Mouse (Mus musculus) urinary bladder, postnatal 4 days (tissue): ENCODE results near the gene Dtx3.

Experiments
- DNase-seq, 2 experiments: peaks; one replicate each; pipeline ENCODE4 v3.0.0; 2021 to 2022; ENCODE audit warnings: low spot score in 2 of 2

Dtx3 gene

GRCm38 (mm10) chr10:127185506-127185905, 10.0 kb downstream of the Dtx3 start:
- DNase-seq: no peak

GRCm38 (mm10) chr10:127185101-127185500, 10.4 kb downstream of the Dtx3 start:
- no peak for DNase-seq

GRCm38 (mm10) chr10:127183759-127184158, 11.8 kb downstream of the Dtx3 start:
- peak in 1 of 2 experiments; percentile 56 for DNase-seq

GRCm38 (mm10) chr10:127182624-127183023, 12.9 kb downstream of the Dtx3 start:
- DNase-seq: peak in 1 of 2 experiments; percentile 57

- no peak for DNase-seq
Observed at GRCm38 (mm10) chr10:127181566-127181965, 14.0 kb downstream of the Dtx3 start.

- no peak for DNase-seq
Observed at GRCm38 (mm10) chr10:127180695-127181047, 14.9 kb downstream of the Dtx3 start.

GRCm38 (mm10) chr10:127179871-127180694, 15.4 kb downstream of the Dtx3 start, which contains the start of gene Slc26a10:
Slc26a10 (minus strand) TSS chr10:127180645.
- peak in 1 of 2 experiments; percentile 62 for DNase-seq

GRCm38 (mm10) chr10:127178286-127179027, 17.1 kb downstream of the Dtx3 start:
- no peak for DNase-seq

GRCm38 (mm10) chr10:127177719-127178118, 17.8 kb downstream of the Dtx3 start:
- DNase-seq: peak in 1 of 2 experiments; percentile 77

GRCm38 (mm10) chr10:127177235-127177634, 18.3 kb downstream of the Dtx3 start:
- DNase-seq: no peak

GRCm38 (mm10) chr10:127176756-127177155, 18.8 kb downstream of the Dtx3 start:
- DNase-seq: no peak

GRCm38 (mm10) chr10:127176228-127176627, 19.3 kb downstream of the Dtx3 start:
- DNase-seq: no peak

GRCm38 (mm10) chr10:127174170-127174569, 21.4 kb downstream of the Dtx3 start:
- no peak for DNase-seq

GRCm38 (mm10) chr10:127173148-127174065, 22.1 kb downstream of the Dtx3 start:
- DNase-seq: no peak

GRCm38 (mm10) chr10:127171631-127172200, 23.8 kb downstream of the Dtx3 start:
- DNase-seq: peak in 1 of 2 experiments; percentile 57

- DNase-seq: peak; percentile 63 to 75
Observed at GRCm38 (mm10) chr10:127170837-127171272, 24.7 kb downstream of the Dtx3 start.

GRCm38 (mm10) chr10:127170002-127170401, 25.5 kb downstream of the Dtx3 start:
- DNase-seq: peak in 1 of 2 experiments; percentile 59

- DNase-seq: no peak
Observed at GRCm38 (mm10) chr10:127167614-127168192, 27.8 kb downstream of the Dtx3 start.

- no peak for DNase-seq
Observed at GRCm38 (mm10) chr10:127166771-127167613, 28.5 kb downstream of the Dtx3 start.

GRCm38 (mm10) chr10:127166404-127166715, 29.2 kb downstream of the Dtx3 start:
- DNase-seq: no peak
